Mouse (Mus musculus) heart, postnatal 0 days (tissue): ENCODE measurements around the gene Dpp4. TPM values are rescaled to one million over a fixed set of nuclear protein-coding genes. Genes with fewer than 3 reads are reported as not detected.

Experiments
- ATAC-seq: fragments of 200-750 bp; cut with Nextera tagmentation; 2 replicates; pipeline ENCODE4 v1.8.0; 2017; ENCODE audit warnings: low read depth, moderate number of reproducible peaks, moderate library complexity; ENCODE audit not compliant: insufficient read depth
- DNase-seq: peaks from one replicate; pipeline ENCODE4 v3.0.0-alpha.2; 2016; ENCODE audit warnings: low spot score
- H3K27ac ChIP-seq: fragments of 300-500 bp; sonication (generic); 2 replicates; pipeline ENCODE4 v1.5.1; 2014; ENCODE audit warnings: low read depth, mild to moderate bottlenecking
- H3K27me3 ChIP-seq: fragments of 300-500 bp; sonication (generic); 2 replicates; pipeline ENCODE4 v1.6.1; 2014; ENCODE audit warnings: low read length, mixed read lengths; ENCODE audit not compliant: control insufficient read depth, insufficient read depth
- H3K36me3 ChIP-seq: fragments of 300-500 bp; sonication (generic); replicated peaks from 2 replicates; pipeline ENCODE4 v1.6.1; 2014; ENCODE audit warnings: low read length, mixed read lengths; ENCODE audit not compliant: control insufficient read depth, insufficient read depth
- H3K4me1 ChIP-seq: fragments of 300-500 bp; sonication (generic); 2 replicates; pipeline ENCODE4 v1.6.1; 2014; ENCODE audit warnings: antibody characterized with exemption; ENCODE audit not compliant: control insufficient read depth, insufficient read depth
- H3K4me2 ChIP-seq: fragments of 300-500 bp; sonication (generic); 2 replicates; pipeline ENCODE4 v1.6.1; 2014; ENCODE audit warnings: low read depth, mild to moderate bottlenecking, low read length, moderate library complexity
- H3K4me3 ChIP-seq: fragments of 300-500 bp; sonication (generic); 2 replicates; pipeline ENCODE4 v1.5.1; 2014; ENCODE audit warnings: low read depth, low read length
- H3K9ac ChIP-seq: fragments of 300-500 bp; sonication (generic); replicated peaks from 2 replicates; pipeline ENCODE4 v1.6.1; 2014; ENCODE audit warnings: low read depth, low read length, mixed read lengths
- H3K9me3 ChIP-seq: fragments of 300-500 bp; sonication (generic); replicated peaks from 2 replicates; pipeline ENCODE4 v1.6.1; 2016; ENCODE audit warnings: low read length; ENCODE audit not compliant: control insufficient read depth
- CTCF ChIP-seq: IDR thresholded peaks from 2 replicates; pipeline ENCODE4 v1.5.1; 2016; ENCODE audit warnings: antibody characterized with exemption, control low read depth, low read depth
- EP300 ChIP-seq: IDR thresholded peaks from 2 replicates; pipeline ENCODE4 v1.6.1; 2016; ENCODE audit warnings: antibody characterized with exemption, low read depth
- WGBS: fragments of 180-500 bp; shearing (Covaris S2); extraction: QIAGEN DNeasy Blood & Tissue Kit; methylation state at CpG from one replicate; pipeline ENCODE4 v1.1.7; 2014; 5-methylcytosine and 5-hydroxymethylcytosine counted together
- polyA plus RNA-seq: library from polyadenylated mRNA; unstranded; fragments of >200 nt; fragmentation: Nextera tagmentation; extraction: Ambion mirVana; gene quantifications from 2 replicates; pipeline ENCODE4 v1.2.1, GENCODE M21; 2015
- total RNA-seq: library from RNA; depleted of rRNA; stranded (reverse); fragments of >200 nt; gene quantifications from 2 replicates; pipeline ENCODE4 v1.2.3, GENCODE M21; 2014; ENCODE audit warnings: low replicate concordance; rRNA removed

Dpp4 gene
- total and polyA plus RNA-seq, 2 experiments from 2014 or later = 5.2 to 10.4 TPM

DNA sequence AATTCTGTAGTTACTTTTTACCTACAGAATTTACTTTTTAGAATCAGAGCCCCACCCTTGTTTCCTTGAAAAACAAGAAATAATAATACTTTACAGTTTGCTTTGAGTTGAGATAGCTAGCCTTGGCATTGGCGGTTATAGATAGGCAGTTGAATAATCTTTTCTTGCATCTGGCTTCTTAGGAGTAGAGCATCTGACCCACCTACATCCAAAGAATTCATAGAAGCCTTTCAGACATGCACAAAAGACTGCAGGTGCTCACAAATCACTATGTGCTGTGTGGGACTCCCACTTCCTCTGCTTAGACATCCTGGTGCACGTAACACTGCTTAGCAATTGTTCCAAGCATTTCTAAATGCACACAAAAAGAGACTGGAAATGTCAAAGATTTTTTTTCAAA, 127.0 kb downstream of the Dpp4 start:
- H3K9me3 ChIP-seq = no peaks in the 10 kb centered on the region
- TF ChIP-seq CTCF (no peak), EP300 (no peak)
- H3K27me3 ChIP-seq = no peaks in the 10 kb centered on the region
- H3K4me1 ChIP-seq = no peaks in the 10 kb centered on the region
- H3K4me2 ChIP-seq = no peak overlapping the region
- H3K4me3 ChIP-seq = no peak overlapping the region
- H3K36me3 ChIP-seq = no peaks in the 10 kb centered on the region
- no peak overlapping the region for H3K9ac ChIP-seq
- DNase-seq (no peak), ATAC-seq (no peak)
- no peak overlapping the region for H3K27ac ChIP-seq
- WGBS = 83% methylated on average over 2 of the region's 2 CpGs

Other genes with a start within 250 kb of the Dpp4 start
- gene Gcg, start 71.4 kb upstream of the Dpp4 start, total RNA-seq = not detected in 2 replicates
- gene Gcg, start 71.4 kb upstream of the Dpp4 start, polyA plus RNA-seq = not detected in 2 replicates
- gene Fap, start 161.8 kb upstream of the Dpp4 start, total RNA-seq = 1.7 and 6.0 TPM in 2 replicates
- 1.9 and 2.3 TPM in 2 replicates for gene Fap, start 161.8 kb upstream of the Dpp4 start, polyA plus RNA-seq
- gene Ifih1, start 234.0 kb upstream of the Dpp4 start, total RNA-seq = 3.2 and 4.3 TPM in 2 replicates
- 2.1 TPM in 2 replicates for gene Ifih1, start 234.0 kb upstream of the Dpp4 start, polyA plus RNA-seq